Mouse (Mus musculus): ENCODE results near the gene Olfr1509. TPM values are rescaled to one million over a fixed set of nuclear protein-coding genes. Genes with fewer than 3 reads are reported as not detected.

The Olfr1509 gene
- total RNA-seq (2017), result not detected in 2 replicates

- ATAC-seq (replicated peaks in 1 of 2; ENCODE audit: insufficient read depth in 1 of 2, low FRiP score in 2 of 2, low TSS enrichment in 1 of 2, low read depth in 1 of 2, poor library complexity in 2 of 2, severe bottlenecking in 2 of 2), result no peak
Observed at GRCm38 (mm10) chr14:52442690-52443089, at the start of gene Olfr1509. Olfr1509 (plus strand) TSS chr14:52442990.

DNA sequence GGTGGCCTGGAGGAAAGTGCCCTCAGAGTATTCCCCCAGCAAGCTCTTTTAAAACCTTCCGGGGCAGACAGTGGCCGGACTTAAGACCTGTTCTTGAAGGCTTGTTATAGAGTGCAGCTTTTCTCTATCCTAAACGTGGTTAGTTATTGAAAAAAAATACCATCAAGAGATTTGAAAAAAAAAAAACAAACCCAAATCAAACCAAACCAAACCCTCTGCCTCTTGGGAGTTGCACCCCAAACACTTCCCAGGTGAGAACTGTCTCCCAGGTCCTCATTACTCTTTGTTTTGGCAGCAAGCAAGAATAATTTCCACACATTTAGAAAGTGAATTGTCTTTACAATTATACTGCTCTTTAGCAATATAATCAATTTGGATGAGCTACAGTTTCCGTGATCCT is 45.5 kb upstream of the Olfr1509 start, which contains the start of gene Olfr1511:
TSS of gene Olfr1511 (minus strand) at position 101 of the 400 bp plus-strand sequence.
- ATAC-seq (replicated peaks in 1 of 2; ENCODE audit: insufficient read depth in 1 of 2, low FRiP score in 2 of 2, low TSS enrichment in 1 of 2, low read depth in 1 of 2, poor library complexity in 2 of 2, severe bottlenecking in 2 of 2), result no peak

DNA sequence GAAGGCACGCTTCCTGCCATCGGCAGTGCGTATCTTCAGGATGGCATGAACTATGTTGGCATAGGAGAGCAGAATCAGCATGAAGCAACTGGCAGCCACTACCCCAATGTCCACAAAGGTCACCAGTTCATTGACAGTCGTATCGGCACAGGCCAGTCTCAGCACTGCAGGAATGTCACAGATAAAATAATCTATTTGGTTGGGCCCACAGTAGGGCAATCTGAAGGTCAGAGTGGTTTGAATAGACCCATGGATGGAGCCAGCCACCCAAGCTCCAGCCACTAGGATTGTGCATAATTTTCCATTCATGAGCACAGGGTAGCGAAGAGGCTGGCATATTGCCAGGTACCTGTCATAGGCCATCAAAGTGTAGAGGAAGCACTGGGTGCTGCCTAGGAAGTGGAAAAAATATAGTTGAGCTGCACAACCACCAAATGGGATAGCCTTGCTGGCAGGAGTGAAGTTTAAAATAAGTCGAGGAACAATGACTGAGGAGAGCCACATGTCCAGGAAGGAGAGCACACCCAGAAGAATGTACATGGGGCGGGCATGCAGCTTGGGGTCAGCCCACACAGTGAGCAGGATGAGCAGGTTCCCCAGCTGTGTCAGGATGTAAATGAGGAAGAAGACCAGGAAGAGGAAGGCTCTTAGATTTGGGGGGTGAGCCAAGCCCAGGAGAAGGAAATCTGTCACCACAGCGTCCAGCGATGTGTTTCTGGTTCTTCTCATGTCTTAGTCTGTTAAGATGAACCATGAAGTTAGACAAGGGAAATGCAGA is 32.5 kb upstream of the Olfr1509 start:
- peak; percentile 81 to 92 for ATAC-seq (replicated peaks in 1 of 2; ENCODE audit: insufficient read depth in 1 of 2, low FRiP score in 2 of 2, low TSS enrichment in 1 of 2, low read depth in 1 of 2, poor library complexity in 2 of 2, severe bottlenecking in 2 of 2)

- ATAC-seq (replicated peaks in 1 of 2; ENCODE audit: insufficient read depth in 1 of 2, low FRiP score in 2 of 2, low TSS enrichment in 1 of 2, low read depth in 1 of 2, poor library complexity in 2 of 2, severe bottlenecking in 2 of 2), result no peak
Observed at GRCm38 (mm10) chr14:52414273-52414672, 28.5 kb upstream of the Olfr1509 start, which contains the start of gene Olfr1510. Olfr1510 (minus strand) TSS chr14:52414373.

DNA sequence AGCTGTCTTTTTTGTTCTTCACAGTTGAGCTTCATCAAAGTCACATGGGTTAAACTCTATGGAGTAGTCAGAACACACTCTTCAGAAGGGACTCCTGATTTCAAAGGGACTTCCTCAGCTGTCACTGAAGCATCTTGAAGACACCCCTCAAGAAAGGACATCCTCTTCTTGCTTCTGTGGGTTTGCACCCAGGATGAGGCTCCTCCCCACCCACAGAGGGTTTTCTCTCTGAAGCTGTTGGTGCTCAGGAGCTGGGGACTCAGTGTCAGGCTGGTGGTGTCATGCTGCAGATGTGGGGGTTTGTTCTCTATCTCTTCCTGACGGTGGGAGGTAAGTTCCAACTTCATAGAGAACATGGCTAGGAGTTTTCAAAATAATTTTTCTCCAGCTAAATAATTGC is 15.1 kb upstream of the Olfr1509 start:
- no peak for ATAC-seq (replicated peaks in 1 of 2; ENCODE audit: insufficient read depth in 1 of 2, low FRiP score in 2 of 2, low TSS enrichment in 1 of 2, low read depth in 1 of 2, poor library complexity in 2 of 2, severe bottlenecking in 2 of 2)

- ATAC-seq (replicated peaks in 1 of 2; ENCODE audit: insufficient read depth in 1 of 2, low FRiP score in 2 of 2, low TSS enrichment in 1 of 2, low read depth in 1 of 2, poor library complexity in 2 of 2, severe bottlenecking in 2 of 2), result peak; percentile 97 to 100
Observed at GRCm38 (mm10) chr14:52451138-52451537, 8.3 kb downstream of the Olfr1509 start.

GRCm38 (mm10) chr14:52461928-52462327 is 19.1 kb downstream of the Olfr1509 start:
- peak in 1 of 2 experiments; percentile 59; a peak in 3 of 4 replicates for ATAC-seq (replicated peaks in 1 of 2; ENCODE audit: insufficient read depth in 1 of 2, low FRiP score in 2 of 2, low TSS enrichment in 1 of 2, low read depth in 1 of 2, poor library complexity in 2 of 2, severe bottlenecking in 2 of 2)

DNA sequence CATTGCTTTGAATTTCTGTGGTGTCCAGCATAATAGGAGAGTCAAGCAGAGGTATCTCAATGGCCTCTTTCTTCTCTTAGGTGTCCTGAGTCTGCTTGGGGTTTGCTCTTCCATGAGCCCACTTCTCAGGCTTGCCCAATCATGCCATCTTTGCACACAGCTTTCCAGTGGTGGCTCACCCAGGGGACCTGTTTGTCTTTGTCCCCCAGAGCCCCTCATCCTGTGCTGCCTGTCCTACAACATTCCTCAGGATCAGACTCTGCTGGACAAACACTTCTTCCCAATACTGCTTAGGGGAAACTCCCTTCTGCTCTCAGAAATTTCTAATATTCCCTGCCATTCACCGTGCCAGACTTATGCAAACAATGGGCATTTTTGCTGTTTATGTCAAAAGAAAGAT is 22.9 kb downstream of the Olfr1509 start:
- ATAC-seq (replicated peaks in 1 of 2; ENCODE audit: insufficient read depth in 1 of 2, low FRiP score in 2 of 2, low TSS enrichment in 1 of 2, low read depth in 1 of 2, poor library complexity in 2 of 2, severe bottlenecking in 2 of 2), result no peak

GRCm38 (mm10) chr14:52467395-52467794 is 24.6 kb downstream of the Olfr1509 start, which contains the start of gene Olfr1508:
Olfr1508 (minus strand) TSS chr14:52467495.
- ATAC-seq (replicated peaks in 1 of 2; ENCODE audit: insufficient read depth in 1 of 2, low FRiP score in 2 of 2, low TSS enrichment in 1 of 2, low read depth in 1 of 2, poor library complexity in 2 of 2, severe bottlenecking in 2 of 2), result no peak

- peak in 1 of 2 experiments; percentile 12; a peak in 1 of 4 replicates for ATAC-seq (replicated peaks in 1 of 2; ENCODE audit: insufficient read depth in 1 of 2, low FRiP score in 2 of 2, low TSS enrichment in 1 of 2, low read depth in 1 of 2, poor library complexity in 2 of 2, severe bottlenecking in 2 of 2)
Observed at GRCm38 (mm10) chr14:52495516-52495915, 52.7 kb downstream of the Olfr1509 start, which contains the start of gene Olfr1507. Olfr1507 (minus strand) TSS chr14:52495749.

Other genes starting within 250 kb of the Olfr1509 start
- gene Supt16, start 245.6 kb upstream of the Olfr1509 start, total RNA-seq (2017), result 191 and 251 TPM in 2 replicates
- 78.1 and 88.8 TPM in 2 replicates for gene Chd8, start 185.2 kb upstream of the Olfr1509 start, total RNA-seq (2017)
- 55.6 and 59.0 TPM in 2 replicates for gene Tox4, start 163.8 kb upstream of the Olfr1509 start, total RNA-seq (2017)
- gene Rab2b, start 163.4 kb upstream of the Olfr1509 start, total RNA-seq (2017), result 12.7 and 14.1 TPM in 2 replicates
- gene Mettl3, start 137.9 kb upstream of the Olfr1509 start, total RNA-seq (2017), result 60.1 and 97.6 TPM in 2 replicates
- 3.4 and 6.2 TPM in 2 replicates for gene Sall2, start 114.2 kb upstream of the Olfr1509 start, total RNA-seq (2017)
- gene Olfr1513, start 86.6 kb upstream of the Olfr1509 start, total RNA-seq (2017), result not detected in 2 replicates
- not detected in 2 replicates for gene Olfr1512, start 63.8 kb upstream of the Olfr1509 start, total RNA-seq (2017)
- not detected in 2 replicates for gene Olfr1511, start 45.6 kb upstream of the Olfr1509 start, total RNA-seq (2017)
- not detected in 2 replicates for gene Olfr1510, start 28.6 kb upstream of the Olfr1509 start, total RNA-seq (2017)
- not detected in 2 replicates for gene Olfr1508, start 24.5 kb downstream of the Olfr1509 start, total RNA-seq (2017)
- not detected in 2 replicates for gene Olfr1507, start 52.8 kb downstream of the Olfr1509 start, total RNA-seq (2017)